Mouse (Mus musculus): Measurements from ENCODE around the gene Syk. TPM values are rescaled to one million over a fixed set of nuclear protein-coding genes. Genes with fewer than 3 reads are reported as not detected.

The Syk gene
- total and polyA plus RNA-seq, 3 experiments, result 0.22 TPM; not detected in 2

GRCm38 (mm10) chr13:52566188-52566760 lies 16.7 kb upstream of the Syk start:
- H3K4me3 ChIP-seq (ENCODE audit: low read depth, low read length), result no peak overlapping the region
- H3K36me3 ChIP-seq (replicated peaks), result no peaks in the 10 kb centered on the region
- H3K9me3 ChIP-seq (replicated peaks), result peaks cover 76% of the 10 kb centered on the region
- DNase-seq (ENCODE audit: low spot score), result no peak
- TF ChIP-seq GATA1 (IDR thresholded peaks at IDR 0.05; ENCODE audit: borderline replicate concordance, low read length) (no peak), POLR2AphosphoS5 (IDR thresholded peaks at IDR 0.05; ENCODE audit: insufficient replicate concordance, low read depth, low read length) (no peak), CTCF (IDR thresholded peaks at IDR 0.05; ENCODE audit: low read depth, low read length) (no peak), GATA2 (IDR thresholded peaks at IDR 0.05; ENCODE audit: borderline replicate concordance, low read depth, low read length) (no peak)
- no peaks in the 10 kb centered on the region for H3K4me1 ChIP-seq (ENCODE audit: insufficient read depth, low read depth, low read length)
- H3K27me3 ChIP-seq (ENCODE audit: insufficient read depth, low read length), result no peaks in the 10 kb centered on the region
- no peak for ATAC-seq (ENCODE audit: extremely low read depth, insufficient number of reproducible peaks, low FRiP score, poor library complexity, severe bottlenecking)

- no peak for DNase-seq (ENCODE audit: low spot score)
- Histone ChIP-seq H3K4me3 (ENCODE audit: low read depth, low read length) (no peak overlapping the region), H3K36me3 (replicated peaks) (no peaks in the 10 kb centered on the region), H3K9me3 (replicated peaks) (peaks cover 74% of the 10 kb centered on the region), H3K27me3 (ENCODE audit: insufficient read depth, low read length) (no peaks in the 10 kb centered on the region), H3K4me1 (ENCODE audit: insufficient read depth, low read depth, low read length) (no peaks in the 10 kb centered on the region)
- ATAC-seq (ENCODE audit: extremely low read depth, insufficient number of reproducible peaks, low FRiP score, poor library complexity, severe bottlenecking), result no peak
- TF ChIP-seq POLR2AphosphoS5 (IDR thresholded peaks at IDR 0.05; ENCODE audit: insufficient replicate concordance, low read depth, low read length), result no peak
- no peak for TF ChIP-seq CTCF (IDR thresholded peaks at IDR 0.05; ENCODE audit: low read depth, low read length)
- no peak for TF ChIP-seq TAL1 (conservative IDR thresholded peaks at IDR 0.05; ENCODE audit: low read depth, low read length)
- no peak for TF ChIP-seq GATA2 (IDR thresholded peaks at IDR 0.05; ENCODE audit: borderline replicate concordance, low read depth, low read length)
- no peak for TF ChIP-seq GATA1 (IDR thresholded peaks at IDR 0.05; ENCODE audit: borderline replicate concordance, low read length)
Observed at GRCm38 (mm10) chr13:52566777-52567176, 16.2 kb upstream of the Syk start.

GRCm38 (mm10) chr13:52569194-52569769 lies 13.7 kb upstream of the Syk start:
- Histone ChIP-seq H3K9me3 (replicated peaks) (peaks cover 77% of the 10 kb centered on the region), H3K36me3 (replicated peaks) (no peaks in the 10 kb centered on the region), H3K4me1 (ENCODE audit: insufficient read depth, low read depth, low read length) (no peaks in the 10 kb centered on the region), H3K4me3 (ENCODE audit: low read depth, low read length) (no peak overlapping the region), H3K27me3 (ENCODE audit: insufficient read depth, low read length) (no peaks in the 10 kb centered on the region)
- no peak for ATAC-seq (ENCODE audit: extremely low read depth, insufficient number of reproducible peaks, low FRiP score, poor library complexity, severe bottlenecking)
- DNase-seq (ENCODE audit: low spot score), result no peak
- TF ChIP-seq GATA1 (IDR thresholded peaks at IDR 0.05; ENCODE audit: borderline replicate concordance, low read length), result no peak
- TF ChIP-seq GATA2 (IDR thresholded peaks at IDR 0.05; ENCODE audit: borderline replicate concordance, low read depth, low read length), result no peak
- no peak for TF ChIP-seq CTCF (IDR thresholded peaks at IDR 0.05; ENCODE audit: low read depth, low read length)
- no peak for TF ChIP-seq TAL1 (conservative IDR thresholded peaks at IDR 0.05; ENCODE audit: low read depth, low read length)
- TF ChIP-seq POLR2AphosphoS5 (IDR thresholded peaks at IDR 0.05; ENCODE audit: insufficient replicate concordance, low read depth, low read length), result no peak

GRCm38 (mm10) chr13:52570276-52570675 lies 12.7 kb upstream of the Syk start:
- no peaks in the 10 kb centered on the region for H3K4me1 ChIP-seq (ENCODE audit: insufficient read depth, low read depth, low read length)
- TF ChIP-seq TAL1 (conservative IDR thresholded peaks at IDR 0.05; ENCODE audit: low read depth, low read length) (no peak), CTCF (IDR thresholded peaks at IDR 0.05; ENCODE audit: low read depth, low read length) (no peak), POLR2AphosphoS5 (IDR thresholded peaks at IDR 0.05; ENCODE audit: insufficient replicate concordance, low read depth, low read length) (no peak), GATA2 (IDR thresholded peaks at IDR 0.05; ENCODE audit: borderline replicate concordance, low read depth, low read length) (no peak), GATA1 (IDR thresholded peaks at IDR 0.05; ENCODE audit: borderline replicate concordance, low read length) (no peak)
- no peaks in the 10 kb centered on the region for H3K27me3 ChIP-seq (ENCODE audit: insufficient read depth, low read length)
- ATAC-seq (ENCODE audit: extremely low read depth, insufficient number of reproducible peaks, low FRiP score, poor library complexity, severe bottlenecking), result no peak
- DNase-seq (ENCODE audit: low spot score), result no peak
- H3K36me3 ChIP-seq (replicated peaks), result no peaks in the 10 kb centered on the region
- H3K4me3 ChIP-seq (ENCODE audit: low read depth, low read length), result no peak overlapping the region
- H3K9me3 ChIP-seq (replicated peaks), result peaks cover 73% of the 10 kb centered on the region

- no peaks in the 10 kb centered on the region for H3K4me1 ChIP-seq (ENCODE audit: insufficient read depth, low read depth, low read length)
- TF ChIP-seq TAL1 (conservative IDR thresholded peaks at IDR 0.05; ENCODE audit: low read depth, low read length) (no peak), GATA1 (IDR thresholded peaks at IDR 0.05; ENCODE audit: borderline replicate concordance, low read length) (no peak), CTCF (IDR thresholded peaks at IDR 0.05; ENCODE audit: low read depth, low read length) (no peak), GATA2 (IDR thresholded peaks at IDR 0.05; ENCODE audit: borderline replicate concordance, low read depth, low read length) (no peak), POLR2AphosphoS5 (IDR thresholded peaks at IDR 0.05; ENCODE audit: insufficient replicate concordance, low read depth, low read length) (no peak)
- DNase-seq (ENCODE audit: low spot score), result no peak
Observed at GRCm38 (mm10) chr13:52571591-52572384, 11.2 kb upstream of the Syk start.

More at GRCm38 (mm10) chr13:52571591-52572384, 11.2 kb upstream of the Syk start:
- no peaks in the 10 kb centered on the region for H3K36me3 ChIP-seq (replicated peaks)
- no peak overlapping the region for H3K4me3 ChIP-seq (ENCODE audit: low read depth, low read length)
- H3K9me3 ChIP-seq (replicated peaks), result peaks cover 73% of the 10 kb centered on the region
- no peaks in the 10 kb centered on the region for H3K27me3 ChIP-seq (ENCODE audit: insufficient read depth, low read length)
- no peak for ATAC-seq (ENCODE audit: extremely low read depth, insufficient number of reproducible peaks, low FRiP score, poor library complexity, severe bottlenecking)
